Mouse (Mus musculus) frontal cortex, adult 2 months (tissue): Measurements from ENCODE around the gene Gm42906. TPM values are rescaled to one million over a fixed set of nuclear protein-coding genes. Genes with fewer than 3 reads are reported as not detected.

Source experiments
- DNase-seq, 2 experiments: peaks; one replicate each; pipeline ENCODE4 v3.0.0; 2022; ENCODE audit warnings: low spot score in 1 of 2; ENCODE audit errors: extremely low spot score in 1 of 2
- polyA plus RNA-seq: library from polyadenylated mRNA; depleted of rRNA; stranded (reverse); fragments of >200 nt; gene quantifications from 2 replicates; pipeline ENCODE4 v1.2.3, GENCODE M21; 2012

The Gm42906 gene
- polyA plus RNA-seq, 1 experiment: not detected

- DNase-seq: no peak
These were observed 338.8 kb downstream of the Gm42906 start for GRCm38 (mm10) chr5:151089201-151089600.

- DNase-seq: no peak
These were observed 341.3 kb downstream of the Gm42906 start for GRCm38 (mm10) chr5:151086425-151087202.

GRCm38 (mm10) chr5:151085749-151086148 is 342.2 kb downstream of the Gm42906 start:
- no peak for DNase-seq

GRCm38 (mm10) chr5:151080276-151080675 is 347.7 kb downstream of the Gm42906 start:
- no peak for DNase-seq

GRCm38 (mm10) chr5:151077953-151078352 is 350.0 kb downstream of the Gm42906 start:
- no peak for DNase-seq

GRCm38 (mm10) chr5:151076917-151077316 is 351.0 kb downstream of the Gm42906 start:
- no peak for DNase-seq

- DNase-seq: no peak
These were observed 353.7 kb downstream of the Gm42906 start for GRCm38 (mm10) chr5:151074282-151074681.

GRCm38 (mm10) chr5:151071430-151071829 is 356.5 kb downstream of the Gm42906 start:
- DNase-seq: no peak

GRCm38 (mm10) chr5:151070896-151071295 is 357.1 kb downstream of the Gm42906 start:
- DNase-seq: no peak

- DNase-seq: no peak
These were observed 358.4 kb downstream of the Gm42906 start for GRCm38 (mm10) chr5:151069569-151069968.

- DNase-seq: peak in 1 of 2 experiments; percentile 33
These were observed 361.9 kb downstream of the Gm42906 start for GRCm38 (mm10) chr5:151066016-151066415.

- DNase-seq: no peak
These were observed 362.7 kb downstream of the Gm42906 start for GRCm38 (mm10) chr5:151065228-151065627.

- no peak for DNase-seq
These were observed 366.0 kb downstream of the Gm42906 start for GRCm38 (mm10) chr5:151061942-151062341.

GRCm38 (mm10) chr5:151060476-151060875 is 367.5 kb downstream of the Gm42906 start:
- peak in 1 of 2 experiments; percentile 30 for DNase-seq

- DNase-seq: peak; percentile 46 to 78
These were observed 368.2 kb downstream of the Gm42906 start for GRCm38 (mm10) chr5:151059772-151060171.

- DNase-seq: no peak
These were observed 368.6 kb downstream of the Gm42906 start for GRCm38 (mm10) chr5:151059352-151059751.

GRCm38 (mm10) chr5:151057716-151058115 is 370.2 kb downstream of the Gm42906 start:
- DNase-seq: no peak

GRCm38 (mm10) chr5:151056920-151057294 is 371.1 kb downstream of the Gm42906 start:
- no peak for DNase-seq

- peak; percentile 30 to 53 for DNase-seq
These were observed 371.6 kb downstream of the Gm42906 start for GRCm38 (mm10) chr5:151056255-151056919.

GRCm38 (mm10) chr5:151055426-151056090 is 372.4 kb downstream of the Gm42906 start:
- DNase-seq: no peak

- no peak for DNase-seq
These were observed 373.2 kb downstream of the Gm42906 start for GRCm38 (mm10) chr5:151054743-151055114.
